Mouse (Mus musculus) cerebellum, adult (tissue): ENCODE measurements around the gene Camk2n1.
"Not testable (repeated sequence)": the region's sequence is repeated elsewhere in the genome, so short reads cannot be mapped to it uniquely, and the experiment has no call there.

Experiments
- ATAC-seq: cut with Nextera tagmentation; 2 replicates; pipeline ENCODE4 v1.9.2; 2017; ENCODE audit warnings: mild to moderate bottlenecking, moderate library complexity, mixed read lengths; ENCODE audit not compliant: insufficient number of reproducible peaks, low FRiP score, low TSS enrichment

Gene Camk2n1

DNA sequence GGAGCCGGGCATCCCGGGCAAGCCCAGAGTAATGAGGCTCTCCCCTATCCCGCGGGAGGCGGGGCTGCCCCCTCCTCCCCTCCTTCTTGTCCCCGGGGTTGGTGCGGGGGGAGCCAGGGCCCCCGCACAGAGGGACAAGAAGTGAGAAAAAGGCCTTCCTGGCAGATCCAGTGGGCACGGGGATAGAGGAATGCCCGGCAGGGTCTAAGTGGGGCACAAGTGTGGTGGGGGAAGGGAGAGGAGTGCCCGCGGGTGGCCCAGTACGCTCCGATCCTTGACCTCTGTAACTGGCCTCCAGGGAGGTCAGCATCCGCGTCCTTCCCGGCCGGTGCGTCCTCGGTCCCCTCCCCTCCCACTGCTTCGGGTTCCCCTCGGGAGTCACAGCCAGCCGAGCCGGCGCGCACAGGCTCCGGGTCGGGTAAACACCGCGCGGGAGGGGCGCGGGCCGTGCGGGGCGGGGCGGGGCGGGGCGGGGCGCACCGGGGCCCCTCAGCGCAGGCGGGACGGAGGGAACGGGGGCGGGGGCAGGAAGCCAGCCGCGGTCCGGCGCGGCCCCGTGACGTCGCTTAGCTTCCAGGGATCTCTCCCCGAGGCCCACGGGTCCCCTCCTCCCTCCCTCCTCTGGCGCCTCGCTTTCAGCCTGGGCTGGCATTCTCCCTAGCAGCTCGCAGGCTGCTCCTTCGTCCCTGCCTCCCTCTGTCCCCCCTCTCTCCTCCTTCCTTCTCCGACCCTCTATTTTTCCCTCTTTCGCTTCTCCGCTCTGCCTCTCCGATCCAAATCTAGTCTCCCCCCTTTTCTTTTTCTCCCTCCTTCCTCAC lies at the start of gene Camk2n1:
Camk2n1 (plus strand) TSS at position 562 of the 818 bp plus-strand sequence.
- peak; percentile 49 for ATAC-seq

DNA sequence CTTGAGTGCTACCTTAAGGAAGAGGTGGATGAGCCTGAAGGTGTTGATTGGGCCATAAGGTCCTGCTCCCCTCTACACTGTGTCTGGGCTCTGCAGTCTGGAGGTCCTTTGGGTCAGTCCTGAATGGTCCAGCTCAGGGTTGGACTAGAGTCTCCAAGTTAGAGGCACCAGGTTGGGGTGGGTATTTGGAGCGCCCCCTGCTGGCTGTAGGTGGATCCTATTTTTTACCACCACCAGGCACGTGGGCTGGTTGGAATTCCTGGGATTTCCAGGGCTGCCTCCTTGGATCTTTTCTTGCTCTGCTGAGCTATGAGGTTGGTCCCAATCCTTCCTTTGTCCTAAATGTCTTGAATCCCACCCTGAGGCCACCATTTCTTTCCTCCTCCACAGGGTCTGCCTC lies 49.3 kb upstream of the Camk2n1 start:
- ATAC-seq: no peak

DNA sequence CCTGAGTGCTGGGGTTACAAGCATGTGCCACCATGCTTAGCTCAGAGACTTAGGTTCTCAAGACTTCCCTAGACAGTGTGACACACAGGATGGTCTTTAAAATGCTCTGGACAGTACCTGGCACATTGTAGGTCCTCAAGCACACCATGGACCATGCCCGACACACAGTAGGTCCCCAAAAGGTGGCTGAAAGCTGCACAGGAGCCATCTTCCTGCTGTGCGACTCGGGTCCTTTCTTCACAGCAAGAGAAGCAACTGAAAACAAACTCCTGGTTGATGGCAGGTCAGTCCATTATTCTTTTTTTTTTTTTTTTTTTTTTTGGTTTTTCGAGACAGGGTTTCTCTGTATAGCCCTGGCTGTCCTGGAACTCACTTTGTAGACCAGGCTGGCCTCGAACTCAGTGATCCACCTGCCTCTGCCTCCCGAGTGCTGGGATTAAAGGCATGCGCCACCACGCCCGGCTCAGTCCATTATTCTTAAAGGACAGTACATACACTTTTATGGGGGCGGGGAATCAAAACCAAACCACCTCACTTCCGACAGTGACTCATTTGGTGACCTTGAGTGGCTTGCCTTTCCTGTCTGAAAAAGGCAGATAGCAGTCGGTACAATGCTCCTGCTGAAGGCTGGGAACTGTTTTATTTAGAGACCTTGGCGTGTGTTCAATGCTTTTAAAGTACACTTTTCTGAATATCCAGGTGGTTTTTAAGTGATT lies 46.5 kb upstream of the Camk2n1 start:
- no peak for ATAC-seq

DNA sequence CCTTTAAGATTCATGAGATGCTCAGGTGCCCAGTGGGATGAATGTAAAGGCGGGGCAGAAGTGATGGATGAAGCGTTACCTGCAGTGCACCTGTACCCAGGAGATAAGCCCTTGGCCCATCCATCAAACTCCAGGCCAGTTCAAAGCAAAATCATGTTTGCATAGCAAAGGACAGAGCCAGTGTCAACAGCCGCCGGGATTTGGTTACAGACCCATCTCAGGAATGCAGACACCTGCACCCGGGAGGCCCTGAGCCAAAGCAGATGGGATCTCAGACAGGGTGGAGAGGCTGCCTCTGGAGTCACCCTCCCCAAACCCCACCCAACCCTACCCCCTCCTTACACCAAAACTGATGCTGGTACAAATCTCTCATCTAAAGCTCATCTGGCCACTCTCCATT lies 43.1 kb upstream of the Camk2n1 start:
- ATAC-seq: no peak

DNA sequence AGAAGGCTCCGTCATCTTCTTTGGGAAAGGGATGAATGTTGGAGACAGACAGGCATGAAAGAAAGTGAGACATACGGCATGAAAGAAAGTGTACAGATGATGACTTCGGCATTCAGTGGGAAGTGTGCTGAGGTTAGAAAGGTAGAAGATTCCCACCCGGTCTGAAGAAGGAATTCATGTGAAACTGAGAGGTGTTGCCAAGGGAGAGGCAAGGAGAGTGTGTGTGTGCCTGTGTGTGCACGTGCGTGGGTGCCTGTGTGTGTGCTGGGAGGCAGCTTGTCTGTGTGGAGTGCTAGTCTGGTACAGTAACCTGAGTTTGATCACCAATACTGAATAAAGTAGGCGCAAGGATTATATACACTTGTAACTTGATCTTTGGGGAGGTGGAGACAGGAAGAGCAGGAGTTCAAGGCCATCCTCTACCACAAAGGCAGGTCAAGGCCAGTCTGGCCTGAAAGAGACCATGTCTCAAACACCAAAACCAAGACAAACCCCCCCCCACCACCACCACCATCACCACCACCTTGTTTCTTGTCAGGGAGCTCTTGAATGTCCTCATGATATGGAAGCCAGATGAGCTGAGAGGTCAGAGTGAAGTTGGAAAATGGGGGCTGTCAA lies 42.5 kb upstream of the Camk2n1 start:
- ATAC-seq: no peak

DNA sequence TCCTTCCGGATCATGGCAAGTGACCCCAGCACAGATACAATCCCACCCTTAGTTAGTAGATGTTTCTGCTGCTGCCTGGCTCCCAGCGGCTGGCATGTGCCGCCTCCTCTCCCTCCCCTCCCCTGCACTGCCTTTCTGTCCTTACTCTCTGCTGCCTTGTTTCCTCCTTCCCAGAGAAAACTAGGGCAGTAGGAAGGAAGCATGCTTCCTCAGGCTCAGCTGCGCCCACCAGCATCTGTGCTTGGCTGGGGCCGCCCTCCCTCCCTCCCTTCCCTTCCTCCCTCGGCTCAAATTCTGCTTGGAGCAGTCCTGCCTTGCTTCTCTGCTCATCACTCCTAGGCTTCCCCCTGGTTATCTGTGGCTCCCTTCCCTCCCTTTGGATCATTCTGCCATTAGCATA lies 39.4 kb upstream of the Camk2n1 start:
- ATAC-seq: no peak

DNA sequence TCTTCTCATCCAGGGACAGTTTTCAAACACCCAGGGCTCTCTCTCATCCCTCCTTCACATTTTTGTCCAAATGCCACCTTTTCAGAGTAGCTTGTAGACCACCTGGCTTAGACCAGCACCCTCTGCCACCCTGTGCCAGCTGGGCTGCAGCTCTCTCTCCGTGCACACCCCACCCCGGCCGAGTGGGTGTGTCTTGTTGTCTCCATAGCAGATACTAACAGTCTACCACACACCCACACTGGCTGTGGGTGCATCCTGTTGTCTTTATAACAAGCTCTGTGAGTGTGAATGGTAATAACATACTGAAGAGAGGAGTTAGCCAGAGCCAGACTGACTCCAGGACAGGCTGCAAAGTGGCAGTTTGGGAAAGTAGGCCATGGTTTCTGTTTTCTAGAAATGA lies 38.1 kb upstream of the Camk2n1 start:
- ATAC-seq: no peak

DNA sequence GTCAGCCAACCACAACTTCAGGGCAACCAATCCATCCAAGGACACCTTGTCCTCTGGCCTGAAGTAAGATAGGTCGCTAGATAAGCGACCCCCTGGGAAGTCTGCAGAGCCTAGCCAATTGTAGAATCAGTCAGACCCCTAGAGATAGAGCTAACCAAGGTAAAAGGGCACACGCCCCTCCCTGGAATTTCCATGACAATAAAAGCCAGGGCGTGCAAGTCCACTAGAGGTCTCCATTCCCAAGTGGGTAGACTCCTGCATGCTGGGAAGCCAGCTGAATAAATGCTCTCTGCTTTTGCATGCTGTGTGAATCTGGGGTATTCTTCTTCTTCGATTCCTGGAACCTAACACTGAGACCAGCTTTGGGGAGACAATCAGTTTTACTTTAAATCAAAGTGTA lies 37.7 kb upstream of the Camk2n1 start:
- ATAC-seq: no peak

DNA sequence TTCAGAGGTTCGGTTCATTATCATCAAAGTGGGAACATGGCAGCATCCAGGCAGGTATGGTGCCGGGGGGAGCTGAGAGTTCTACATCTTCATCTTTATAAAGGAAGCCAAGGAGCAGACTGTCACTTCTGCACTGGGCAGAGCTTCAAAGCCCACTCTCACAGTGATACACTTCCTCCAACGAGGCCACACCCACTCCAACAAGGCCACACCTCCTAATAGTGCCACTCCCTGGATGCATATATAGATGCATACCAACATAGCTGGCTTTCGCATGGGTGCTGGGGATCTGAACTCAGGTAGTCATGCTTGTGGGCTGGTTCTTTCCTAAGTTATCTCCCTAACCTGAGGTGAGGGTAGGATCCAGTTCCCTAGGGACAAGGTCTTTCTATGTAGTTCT lies 36.2 kb upstream of the Camk2n1 start:
- ATAC-seq: no peak

DNA sequence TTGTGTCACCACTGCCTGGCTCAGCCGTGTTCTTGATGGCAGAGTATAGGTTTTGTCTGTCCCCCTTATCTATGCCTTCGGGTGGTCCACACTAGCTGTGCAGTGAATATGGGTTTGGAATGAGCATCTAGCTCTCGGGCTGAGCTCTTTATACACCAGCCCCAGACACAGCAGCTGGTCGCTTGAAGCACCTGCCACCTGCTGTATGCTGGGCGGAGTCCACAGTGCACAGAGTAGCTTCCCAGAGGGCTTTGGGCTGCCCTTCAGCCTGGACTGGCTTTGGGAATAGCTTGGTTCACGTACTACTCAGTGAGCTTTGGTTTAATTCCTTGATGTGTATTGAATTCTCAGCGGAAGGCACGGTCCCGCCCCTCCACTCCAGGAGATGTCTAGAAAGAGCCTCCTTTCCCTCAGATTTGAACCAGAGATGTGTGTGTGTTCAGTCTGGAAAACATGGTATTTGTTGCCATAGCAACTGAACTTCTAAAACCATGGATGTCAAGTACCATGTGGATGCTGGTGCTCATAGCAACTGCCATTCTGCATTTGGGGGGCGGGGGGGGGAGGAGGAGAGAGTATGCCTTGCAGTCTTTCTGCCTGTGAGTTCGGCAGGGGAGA lies 35.7 kb upstream of the Camk2n1 start:
- ATAC-seq: no peak

DNA sequence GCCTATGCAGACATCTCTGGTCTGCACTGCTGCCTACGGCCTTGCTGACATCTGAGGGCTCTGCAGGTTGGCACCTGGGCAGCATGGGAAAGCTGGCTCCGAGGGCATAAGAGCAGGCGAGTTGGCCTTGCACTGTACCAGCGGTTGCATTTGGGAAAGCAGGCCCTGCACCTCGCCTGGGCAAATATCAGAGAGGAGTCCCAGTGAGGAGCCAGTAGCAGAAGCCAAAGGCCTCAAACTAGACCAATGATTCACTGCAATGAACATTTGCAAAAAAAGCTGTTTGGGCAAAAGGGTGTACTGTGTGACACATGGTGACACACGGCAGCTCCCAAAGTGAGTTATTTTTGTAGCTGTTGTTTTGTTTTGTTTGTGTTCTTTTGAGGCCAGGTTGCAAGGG lies 29.1 kb upstream of the Camk2n1 start:
- ATAC-seq: no peak

DNA sequence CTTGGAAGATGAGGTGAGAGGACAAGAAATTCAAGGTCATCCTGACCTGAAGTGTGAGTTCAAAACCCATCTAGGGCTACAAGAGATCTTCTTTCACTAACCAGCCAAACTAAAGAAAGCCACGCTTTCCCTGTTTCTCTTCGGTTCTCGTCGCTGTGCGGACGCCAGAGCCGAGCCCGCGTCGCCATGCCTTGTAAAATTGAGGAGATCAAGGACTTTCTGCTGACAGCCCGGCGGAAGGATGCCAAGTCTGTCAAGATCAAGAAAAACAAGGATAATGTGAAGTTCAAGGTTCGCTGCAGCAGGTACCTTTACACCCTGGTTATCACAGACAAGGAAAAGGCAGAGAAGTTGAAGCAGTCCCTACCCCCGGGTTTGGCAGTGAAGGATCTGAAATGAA lies 28.5 kb upstream of the Camk2n1 start:
- not testable (repeated sequence) for ATAC-seq

DNA sequence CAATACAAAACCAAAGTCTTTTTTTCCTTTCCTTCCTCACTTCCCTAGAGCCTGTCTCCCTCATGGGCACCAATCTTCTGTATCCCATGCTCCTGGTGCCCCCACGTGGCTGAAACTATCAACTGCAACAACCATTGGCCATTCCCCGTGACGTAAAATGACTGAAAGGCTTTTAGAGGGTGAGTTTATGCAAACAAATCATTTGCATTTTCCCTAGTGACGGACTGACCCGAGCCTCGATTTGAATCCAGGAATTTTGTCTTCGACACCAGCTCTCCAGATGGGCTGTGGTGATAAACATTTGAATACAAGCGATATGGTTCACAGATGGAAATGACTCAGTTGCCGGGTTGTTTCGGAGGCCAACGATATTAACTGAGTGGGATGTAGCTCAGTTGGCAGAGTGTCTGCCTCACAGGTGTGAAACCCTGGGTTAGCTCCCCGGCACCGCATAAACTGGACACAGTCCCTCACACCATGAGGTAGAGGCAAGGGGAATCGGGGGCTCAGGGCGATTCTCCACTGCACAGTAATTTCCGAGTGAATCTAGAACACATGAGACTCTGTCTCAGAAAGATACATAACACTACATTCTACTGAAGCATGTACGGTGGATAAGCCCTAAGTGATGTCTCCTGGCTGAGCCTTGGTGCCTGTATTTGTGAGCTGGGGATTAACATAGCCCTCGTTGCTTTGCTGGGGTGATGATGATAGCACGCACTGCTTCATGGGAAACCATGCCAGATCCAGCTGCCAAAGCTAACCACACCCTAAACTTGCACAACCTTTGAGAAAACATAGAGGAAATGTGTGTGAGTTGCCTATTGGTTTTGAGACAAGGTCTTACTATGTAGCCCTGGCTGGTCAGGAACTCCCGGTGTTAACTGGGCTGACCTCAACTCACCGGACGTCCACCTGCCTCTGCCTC lies 27.1 kb upstream of the Camk2n1 start:
- ATAC-seq: peak; percentile 61; the same call in 1 of the 2 replicates

DNA sequence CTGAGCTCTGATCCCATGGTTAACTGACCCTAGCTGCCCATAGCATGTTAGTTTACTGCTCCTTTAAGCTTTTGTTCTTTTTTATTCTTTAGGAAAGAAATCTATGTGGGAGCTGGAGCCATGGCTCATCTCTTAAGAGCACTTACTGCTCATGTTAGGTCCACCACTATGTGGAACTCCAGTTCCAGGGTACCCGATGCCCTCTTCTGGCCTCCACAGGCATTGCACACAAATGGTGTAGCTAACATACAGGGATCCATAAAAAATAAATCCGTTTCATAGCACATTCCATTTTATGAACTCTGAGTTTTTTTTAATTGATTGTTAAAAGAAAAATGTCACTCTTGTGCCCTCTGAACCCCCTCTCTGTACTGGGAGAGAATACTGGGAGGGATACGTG lies 24.3 kb upstream of the Camk2n1 start:
- ATAC-seq: no peak

DNA sequence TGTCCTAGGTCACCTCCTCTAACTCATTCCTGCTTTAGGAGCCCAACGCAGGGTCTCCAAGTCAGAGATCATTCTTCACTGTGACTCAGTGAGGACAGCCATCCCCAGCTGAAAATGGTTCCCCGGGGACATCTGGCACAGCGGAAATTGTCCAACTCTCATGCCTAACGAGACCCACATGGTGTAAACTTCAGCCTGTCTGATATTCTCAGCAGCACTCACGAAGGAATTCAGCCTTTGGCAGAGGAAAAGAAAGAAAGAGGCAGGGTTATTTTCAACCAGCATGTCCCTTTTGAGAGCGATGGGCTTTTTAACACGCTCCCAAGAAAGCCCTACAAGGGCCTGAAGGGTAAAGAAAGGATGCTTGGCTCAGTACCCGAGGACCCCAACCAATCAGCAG lies 22.8 kb upstream of the Camk2n1 start:
- no peak for ATAC-seq

DNA sequence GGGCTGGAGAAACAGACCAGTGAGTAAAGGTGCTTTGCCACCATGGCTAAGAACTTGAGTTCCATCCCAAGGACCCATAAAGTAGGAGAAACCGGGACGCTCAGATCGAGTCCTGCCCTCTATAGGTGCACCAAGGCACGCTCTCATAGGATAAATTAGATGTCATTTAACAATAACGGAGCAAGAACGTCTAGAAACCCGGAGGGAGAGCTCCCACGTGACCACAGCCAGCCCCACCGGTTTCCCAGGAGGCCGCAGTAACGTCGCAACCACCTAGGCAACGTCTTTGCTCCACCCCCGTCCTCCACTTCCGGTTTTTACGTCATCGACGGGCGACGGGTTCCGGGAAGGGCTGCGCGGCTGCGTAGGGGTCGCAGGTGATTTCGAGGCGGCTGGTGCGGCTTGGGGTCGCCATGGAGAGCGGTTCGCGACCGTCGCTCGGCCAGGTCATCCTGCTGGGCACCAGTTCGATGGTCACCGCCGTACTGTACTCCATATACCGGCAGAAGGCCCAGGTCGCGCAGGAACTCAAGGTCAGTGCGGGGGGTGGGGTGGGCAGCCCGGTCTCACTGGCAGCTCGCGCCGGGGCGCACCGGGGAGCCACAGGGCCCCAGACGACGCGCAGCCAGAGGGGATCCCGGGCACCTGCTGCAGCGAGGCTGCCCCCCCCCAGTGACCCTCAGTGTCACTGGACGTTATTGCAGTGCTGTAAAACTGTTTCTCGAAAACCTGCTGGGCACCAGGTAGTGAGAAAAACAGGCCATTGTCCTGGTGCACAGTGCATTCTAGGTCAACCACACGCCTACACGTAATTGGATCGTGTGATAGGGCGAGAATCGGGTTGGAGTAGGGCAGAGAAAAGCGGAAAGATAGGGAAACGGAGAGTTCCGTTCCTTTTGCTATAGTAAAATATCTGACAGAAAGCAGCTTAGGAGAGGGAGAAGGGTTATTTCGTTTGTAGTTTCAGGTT lies 19.5 kb upstream of the Camk2n1 start, which contains the start of gene Mul1:
Mul1 (plus strand) TSS at position 325 of the 970 bp plus-strand sequence.
- ATAC-seq: peak; percentile 89

DNA sequence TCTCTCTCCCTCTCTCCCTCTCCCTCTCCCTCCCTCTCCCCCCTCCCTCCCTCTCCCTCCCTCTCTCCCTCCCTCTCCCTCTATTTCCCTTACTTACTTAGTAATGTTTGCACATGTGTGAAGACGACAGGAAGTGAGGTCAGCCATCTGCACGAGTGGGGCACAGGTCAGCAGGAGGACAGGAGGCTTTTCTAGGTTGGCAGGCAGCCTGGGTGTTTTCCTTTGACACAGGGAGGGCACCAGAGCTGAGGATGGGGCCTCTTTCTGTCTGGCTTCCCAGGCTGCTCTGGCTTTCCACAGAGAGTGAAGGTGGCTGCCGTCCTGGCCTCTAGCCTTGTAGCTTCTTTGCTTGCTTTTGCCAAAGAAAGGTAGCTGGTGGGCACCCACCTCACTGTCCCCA lies 14.1 kb upstream of the Camk2n1 start:
- ATAC-seq: no peak

DNA sequence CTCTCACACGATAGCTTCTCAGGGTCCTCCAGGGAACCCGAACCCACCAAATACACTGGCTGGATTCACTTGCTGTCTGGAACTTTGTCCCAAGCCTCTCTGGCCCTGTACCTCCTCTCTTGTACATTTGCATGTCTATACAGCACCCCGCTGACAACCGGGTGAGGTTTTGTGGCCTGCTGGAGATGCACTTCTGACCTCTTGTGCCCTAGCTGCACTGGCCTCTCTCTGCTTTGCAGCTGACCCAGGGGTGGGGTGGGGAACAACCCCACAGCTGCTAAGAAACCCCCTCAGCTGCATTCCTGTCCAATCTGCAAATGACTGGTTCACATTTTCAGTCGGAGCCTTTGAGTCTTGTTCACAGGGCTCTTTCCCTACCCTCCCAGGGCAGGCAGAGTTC lies 9.2 kb upstream of the Camk2n1 start:
- ATAC-seq: no peak

DNA sequence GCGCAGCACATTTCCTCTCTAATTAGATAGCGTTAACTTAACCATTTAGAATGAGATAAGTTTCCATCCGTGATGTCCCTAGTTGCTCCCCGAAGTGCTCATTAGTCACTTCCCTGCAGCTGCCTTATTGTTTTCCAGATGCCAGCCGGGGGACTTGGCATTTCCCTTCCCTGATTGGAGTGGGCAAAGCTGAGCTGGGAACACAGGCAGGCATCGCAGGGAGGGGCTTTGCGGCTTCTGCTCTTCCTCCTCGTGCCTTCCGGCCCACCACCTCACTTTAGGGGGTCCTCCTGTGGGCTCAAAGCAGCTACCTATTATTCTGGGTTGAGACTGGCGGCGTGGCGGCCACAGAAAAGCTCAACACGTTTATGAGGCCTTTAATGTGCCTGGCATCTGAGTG lies 7.1 kb upstream of the Camk2n1 start:
- no peak for ATAC-seq
